ENCODE assay signal across 9 mouse cellular contexts in genomic region chr5:124010077-124010476, GRCm38 (mm10). TPM values are rescaled to one million over a fixed set of nuclear protein-coding genes. Genes with fewer than 3 reads are reported as not detected.
DNase-seq lines count a peak whose midpoint lies in the region; ATAC-seq and TF ChIP-seq lines count a peak whose summit lies in the region.
"Had no signal": no experiment of that assay in that cellular context is flagged by ENCODE, and none has a peak within 500 bp of the region (broad histone marks: within the 10 kb centered on the region; RNA-seq: fewer than 3 reads in every experiment).

No protein-coding gene starts in this region.

- no peak overlapping the region for H3K9ac ChIP-seq in kidney, postnatal 0 days (ENCODE audit: low read depth, low read length)
- no peak overlapping the region for H3K9ac ChIP-seq in embryonic facial prominence, embryonic 14.5 days (ENCODE audit: low read depth, low read length)
- H3K9ac ChIP-seq in hindbrain, embryonic 15.5 days = no peak overlapping the region
- H3K9ac ChIP-seq in midbrain, embryonic 12.5 days (replicated peaks) = no peak overlapping the region; the same call in 1 of the 2 replicates

- H3K9me3 ChIP-seq in kidney, postnatal 0 days (replicated peaks; ENCODE audit: low read length) = no peaks in the 10 kb centered on the region
- no peaks in the 10 kb centered on the region for H3K9me3 ChIP-seq in embryonic facial prominence, embryonic 14.5 days (ENCODE audit: control insufficient read depth, low read length)
- H3K9me3 ChIP-seq in hindbrain, embryonic 15.5 days = no peaks in the 10 kb centered on the region
- H3K9me3 ChIP-seq in midbrain, embryonic 12.5 days = no peaks in the 10 kb centered on the region
- H3K9me3 ChIP-seq: G1E had no signal

- no peak for ATAC-seq in kidney, postnatal 0 days (replicated peaks; ENCODE audit: low FRiP score, low read depth)
- ATAC-seq in embryonic facial prominence, embryonic 14.5 days (ENCODE audit: low read depth) = no peak
- ATAC-seq in hindbrain, embryonic 15.5 days (ENCODE audit: low FRiP score, low read depth) = no peak
- ATAC-seq in midbrain, embryonic 12.5 days (ENCODE audit: low FRiP score, low read depth) = no peak
- ATAC-seq in activated CD4-positive, CD25-positive, alpha-beta regulatory T cell, adult 4 months = no peak

- H3K36me3 ChIP-seq in kidney, postnatal 0 days (ENCODE audit: insufficient read depth, low read length) = peaks cover 26% of the 10 kb centered on the region
- H3K36me3 ChIP-seq in embryonic facial prominence, embryonic 14.5 days (ENCODE audit: control insufficient read depth, insufficient read depth, low read length) = peaks cover 51% of the 10 kb centered on the region
- H3K36me3 ChIP-seq in hindbrain, embryonic 15.5 days = peaks cover 42% of the 10 kb centered on the region
- H3K36me3 ChIP-seq in midbrain, embryonic 12.5 days = peaks cover 54% of the 10 kb centered on the region

- peaks cover 28% of the 10 kb centered on the region for H3K4me1 ChIP-seq in kidney, postnatal 0 days (replicated peaks; ENCODE audit: insufficient read depth, low read length)
- H3K4me1 ChIP-seq in embryonic facial prominence, embryonic 14.5 days (ENCODE audit: control insufficient read depth, insufficient read depth, low read length) = peaks cover 39% of the 10 kb centered on the region
- peaks cover 62% of the 10 kb centered on the region for H3K4me1 ChIP-seq in hindbrain, embryonic 15.5 days (replicated peaks)
- H3K4me1 ChIP-seq in midbrain, embryonic 12.5 days = peaks cover 54% of the 10 kb centered on the region

- H3K27ac ChIP-seq in kidney, postnatal 0 days = peak overlapping the region; percentile 80; the same call in 1 of the 2 replicates
- peak overlapping the region; percentile 86; the same call in 1 of the 2 replicates for H3K27ac ChIP-seq in embryonic facial prominence, embryonic 14.5 days (replicated peaks; ENCODE audit: low read depth, low read length)
- H3K27ac ChIP-seq in hindbrain, embryonic 15.5 days (replicated peaks) = peak overlapping the region; percentile 73
- peak overlapping the region; percentile 93 for H3K27ac ChIP-seq in midbrain, embryonic 12.5 days (replicated peaks)

- H3K4me2 ChIP-seq in kidney, postnatal 0 days (ENCODE audit: low read length) = no peak overlapping the region
- H3K4me2 ChIP-seq in embryonic facial prominence, embryonic 14.5 days (ENCODE audit: low read depth, low read length) = no peak overlapping the region
- no peak overlapping the region for H3K4me2 ChIP-seq in hindbrain, embryonic 15.5 days
- H3K4me2 ChIP-seq in midbrain, embryonic 12.5 days (replicated peaks) = peak overlapping the region; percentile 44

- TF ChIP-seq CTCF in kidney, postnatal 0 days (IDR thresholded peaks at IDR 0.05; ENCODE audit: low read depth) = no peak

- WGBS in kidney, postnatal 0 days = 86% methylated on average over 8 of the region's 8 CpGs
- WGBS in embryonic facial prominence, embryonic 14.5 days = 86% methylated on average over 8 of the region's 8 CpGs
- 92% methylated on average over 8 of the region's 8 CpGs for WGBS in hindbrain, embryonic 15.5 days
- 91% methylated on average over 8 of the region's 8 CpGs for WGBS in midbrain, embryonic 12.5 days

- DNase-seq in kidney, postnatal 0 days (ENCODE audit: low spot score) = no peak
- no peak for DNase-seq in kidney, adult 18-20 months
- DNase-seq in embryonic facial prominence, embryonic 14.5 days (ENCODE audit: low spot score) = no peak
- DNase-seq in Muller cell, postnatal 12 days (ENCODE audit: inconsistent ontology term) = no peak
- no peak for DNase-seq in thymus, postnatal 0 days (ENCODE audit: low spot score)

- H3K27me3 ChIP-seq in kidney, postnatal 0 days (ENCODE audit: insufficient read depth, low read length) = no peaks in the 10 kb centered on the region
- H3K27me3 ChIP-seq in embryonic facial prominence, embryonic 14.5 days (replicated peaks; ENCODE audit: control insufficient read depth, insufficient read depth, low read length) = no peaks in the 10 kb centered on the region
- no peaks in the 10 kb centered on the region for H3K27me3 ChIP-seq in hindbrain, embryonic 15.5 days
- no peaks in the 10 kb centered on the region for H3K27me3 ChIP-seq in midbrain, embryonic 12.5 days

- H3K4me3 ChIP-seq in kidney, postnatal 0 days (replicated peaks; ENCODE audit: low read depth, low read length) = no peak overlapping the region
- H3K4me3 ChIP-seq in embryonic facial prominence, embryonic 14.5 days (ENCODE audit: low read depth, low read length) = no peak overlapping the region
- H3K4me3 ChIP-seq in hindbrain, embryonic 15.5 days = no peak overlapping the region
- no peak overlapping the region for H3K4me3 ChIP-seq in midbrain, embryonic 12.5 days

RNA-seq across cellular contexts. Expression of gene Vps37b, which starts 22.0 kb away (rescaled TPM):
- polyA plus RNA-seq in kidney, postnatal 0 days (2015; fragmentation: Nextera tagmentation; extraction: Ambion mirVana) = 30.7 and 31.7 TPM in 2 replicates
- polyA plus RNA-seq in embryonic facial prominence, embryonic 14.5 days (2014; fragmentation: Nextera tagmentation; extraction: Ambion mirVana) = 30.4 and 31.7 TPM in 2 replicates
- polyA plus RNA-seq in hindbrain, embryonic 15.5 days (2015; fragmentation: Nextera tagmentation; extraction: Ambion mirVana) = 75.5 and 82.4 TPM in 2 replicates
- polyA plus RNA-seq in midbrain, embryonic 12.5 days (2016; fragmentation: Nextera tagmentation; extraction: Ambion mirVana) = 68.0 and 74.2 TPM in 2 replicates
- 32.4 and 32.8 TPM in 2 replicates for polyA plus RNA-seq in thymus, postnatal 0 days (2015; fragmentation: Nextera tagmentation; extraction: Ambion mirVana)
- 10 to 100 TPM; 17.6 to 22.8 TPM for polyA plus RNA-seq in activated CD4-positive, CD25-positive, alpha-beta regulatory T cell, adult 4 months (2017; shearing (Covaris generic))

RNA-seq across cellular contexts. Expression of gene Hip1r, which starts 36.6 kb away (rescaled TPM):
- 24.8 and 28.4 TPM in 2 replicates for polyA plus RNA-seq in kidney, postnatal 0 days (2015; fragmentation: Nextera tagmentation; extraction: Ambion mirVana)
- polyA plus RNA-seq in embryonic facial prominence, embryonic 14.5 days (2014; fragmentation: Nextera tagmentation; extraction: Ambion mirVana) = 7.5 and 8.4 TPM in 2 replicates
- polyA plus RNA-seq in hindbrain, embryonic 15.5 days (2015; fragmentation: Nextera tagmentation; extraction: Ambion mirVana) = 33.9 and 34.2 TPM in 2 replicates
- polyA plus RNA-seq in midbrain, embryonic 12.5 days (2016; fragmentation: Nextera tagmentation; extraction: Ambion mirVana) = 13.9 and 15.5 TPM in 2 replicates
- polyA plus RNA-seq in thymus, postnatal 0 days (2015; fragmentation: Nextera tagmentation; extraction: Ambion mirVana) = 9.8 and 11.0 TPM in 2 replicates
- 10 to 100 TPM in 1 of 2 experiments, 1 to 10 TPM in 1; 9.9 to 12.9 TPM for polyA plus RNA-seq in activated CD4-positive, CD25-positive, alpha-beta regulatory T cell, adult 4 months (2017; shearing (Covaris generic))
